Mouse (Mus musculus) kidney, postnatal 0 days (tissue): ENCODE data around the gene Noxo1. TPM values are rescaled to one million over a fixed set of nuclear protein-coding genes. Genes with fewer than 3 reads are reported as not detected.

ENCODE experiments used
- ATAC-seq: fragments of 200-750 bp; cut with Nextera tagmentation; replicated peaks from 2 replicates; pipeline ENCODE4 v1.8.0; 2017; ENCODE audit warnings: low read depth, moderate number of reproducible peaks, moderate TSS enrichment, moderate library complexity; ENCODE audit not compliant: low FRiP score
- DNase-seq: peaks from one replicate; pipeline ENCODE4 v3.0.0-alpha.2; 2016; ENCODE audit warnings: low spot score
- H3K27ac ChIP-seq: fragments of 300-500 bp; sonication (generic); 2 replicates; pipeline ENCODE4 v1.5.1; 2014; ENCODE audit warnings: mild to moderate bottlenecking
- H3K27me3 ChIP-seq: fragments of 300-500 bp; sonication (generic); 2 replicates; pipeline ENCODE4 v1.6.1; 2014; ENCODE audit warnings: low read length, mixed read lengths; ENCODE audit not compliant: insufficient read depth
- H3K36me3 ChIP-seq: fragments of 300-500 bp; sonication (generic); 2 replicates; pipeline ENCODE4 v1.6.1; 2014; ENCODE audit warnings: low read length, mixed read lengths; ENCODE audit not compliant: insufficient read depth
- H3K4me1 ChIP-seq: fragments of 300-500 bp; sonication (generic); replicated peaks from 2 replicates; pipeline ENCODE4 v1.6.1; 2014; ENCODE audit warnings: antibody characterized with exemption, low read length, mixed read lengths; ENCODE audit not compliant: insufficient read depth
- H3K4me2 ChIP-seq: fragments of 300-500 bp; sonication (generic); 2 replicates; pipeline ENCODE4 v1.6.1; 2014; ENCODE audit warnings: mild to moderate bottlenecking, low read length, moderate library complexity, mixed read lengths
- H3K4me3 ChIP-seq: fragments of 300-500 bp; sonication (generic); replicated peaks from 2 replicates; pipeline ENCODE4 v1.5.1; 2014; ENCODE audit warnings: low read depth, low read length
- H3K9ac ChIP-seq: fragments of 300-500 bp; sonication (generic); 2 replicates; pipeline ENCODE4 v1.6.1; 2014; ENCODE audit warnings: low read depth, low read length
- H3K9me3 ChIP-seq: fragments of 300-500 bp; sonication (generic); replicated peaks from 2 replicates; pipeline ENCODE4 v1.6.1; 2016; ENCODE audit warnings: low read length, inconsistent platforms, mixed read lengths
- CTCF ChIP-seq: IDR thresholded peaks from 2 replicates; pipeline ENCODE4 v1.5.1; 2016; ENCODE audit warnings: antibody characterized with exemption, low read depth, mild to moderate bottlenecking, moderate library complexity
- WGBS: fragments of 180-500 bp; shearing (Covaris S2); extraction: QIAGEN DNeasy Blood & Tissue Kit; methylation state at CpG from one replicate; pipeline ENCODE4 v1.1.7; 2014; 5-methylcytosine and 5-hydroxymethylcytosine counted together
- polyA plus RNA-seq: library from polyadenylated mRNA; unstranded; fragments of >200 nt; fragmentation: Nextera tagmentation; extraction: Ambion mirVana; gene quantifications from 2 replicates; pipeline ENCODE4 v1.2.1, GENCODE M21; 2015

The Noxo1 gene
- polyA plus RNA-seq, 1 experiment from 2014 or later, result 2.6 TPM

DNA sequence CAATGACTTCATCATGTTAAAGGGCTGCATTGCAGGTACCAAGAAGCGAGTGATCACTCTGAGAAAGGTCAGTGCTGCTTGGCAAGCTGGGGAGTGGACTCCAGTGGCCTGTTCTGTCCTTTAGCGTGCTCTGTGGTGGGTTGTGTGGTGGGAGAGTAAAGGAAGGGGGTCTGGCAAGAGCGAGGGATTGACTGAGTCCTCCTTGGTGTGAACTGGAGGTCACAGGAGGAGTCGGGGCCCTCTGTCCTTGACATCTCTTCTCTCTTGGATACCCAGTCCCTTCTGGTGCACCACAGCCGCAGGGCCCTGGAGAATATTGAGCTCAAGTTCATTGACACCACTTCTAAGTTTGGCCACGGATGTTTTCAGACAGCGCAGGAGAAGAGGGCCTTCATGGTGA lies 39.4 kb downstream of the Noxo1 start:
- DNase-seq (no peak), ATAC-seq (no peak)
- Histone ChIP-seq H3K9ac (no peak overlapping the region), H3K27ac (no peak overlapping the region; the same call in 1 of the 2 replicates), H3K36me3 (no peaks in the 10 kb centered on the region), H3K4me3 (no peak overlapping the region), H3K9me3 (no peaks in the 10 kb centered on the region), H3K4me1 (peaks cover 13% of the 10 kb centered on the region), H3K27me3 (no peaks in the 10 kb centered on the region), H3K4me2 (no peak overlapping the region)
- TF ChIP-seq CTCF, result no peak
- WGBS, result 92% methylated on average over 7 of the region's 7 CpGs

DNA sequence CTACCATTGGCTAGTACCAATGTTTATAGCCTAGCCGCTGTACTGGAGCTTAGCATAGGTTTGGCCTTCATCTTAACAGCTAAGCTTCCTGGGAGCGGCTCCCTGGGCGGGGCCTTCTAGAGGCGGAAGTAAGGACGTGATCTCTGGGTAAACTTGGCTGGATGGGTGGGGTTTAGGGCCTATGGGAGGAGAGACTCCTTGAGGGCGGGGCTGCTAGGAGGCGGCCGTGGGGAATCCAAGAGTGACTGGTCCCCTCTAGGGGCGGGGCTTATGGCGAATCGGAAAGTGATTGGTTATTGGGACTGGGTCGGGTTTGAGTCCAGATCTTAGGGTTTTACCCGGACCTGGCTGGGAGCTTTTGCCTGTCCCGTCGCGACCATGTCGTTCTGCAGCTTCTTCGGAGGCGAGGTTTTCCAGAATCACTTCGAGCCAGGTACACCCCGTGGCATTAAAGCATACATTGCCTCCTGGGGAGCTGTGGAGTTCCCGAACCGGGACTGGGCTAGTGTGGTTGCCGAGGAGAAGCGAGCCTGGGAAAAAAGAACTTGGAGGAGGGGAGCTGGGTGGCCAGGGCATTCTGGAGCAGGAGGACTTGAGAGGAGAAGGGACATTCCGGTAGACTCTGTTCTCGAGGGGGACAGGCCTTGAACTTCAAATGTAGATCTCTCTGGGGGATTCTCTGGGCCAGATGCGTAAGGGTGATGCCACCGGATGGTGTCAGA lies 40.5 kb downstream of the Noxo1 start, which contains the start of gene Msrb1:
Gene Msrb1 (plus strand): TSS at position 313 of the 722 bp plus-strand sequence.
- no peak for TF ChIP-seq CTCF
- peak; percentile 95 for ATAC-seq

DNA sequence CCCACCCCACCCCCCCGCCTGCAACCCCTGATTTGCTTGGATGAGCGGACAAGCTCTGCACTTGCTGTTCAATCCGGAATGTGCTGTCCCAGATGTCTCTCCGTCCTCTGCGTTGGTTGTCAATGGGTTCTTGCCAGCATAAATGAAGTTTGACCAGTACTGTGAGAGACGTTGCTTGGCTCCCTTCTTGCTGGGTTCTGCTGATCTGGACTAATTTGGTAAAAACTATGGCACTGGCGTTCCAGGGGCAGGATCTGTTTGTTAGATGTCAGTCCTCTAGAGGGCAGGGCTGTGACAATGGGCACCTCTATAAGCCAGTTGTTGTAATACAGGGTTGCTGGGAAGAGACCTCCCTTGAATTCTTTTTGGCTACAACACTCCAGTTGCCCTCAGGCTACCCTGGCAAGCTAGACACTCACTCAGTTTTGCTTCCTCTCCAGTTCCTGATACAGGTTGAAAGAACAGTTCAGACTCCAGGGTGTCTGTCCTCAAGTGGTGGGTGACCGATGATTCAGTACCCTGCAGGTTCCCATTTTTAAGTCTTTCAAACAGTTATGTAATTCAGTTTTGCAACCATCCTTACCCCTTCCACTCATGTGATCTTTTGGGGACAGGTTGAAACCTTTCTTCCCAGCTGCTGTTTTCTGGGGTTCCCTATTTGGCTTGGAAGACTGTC lies 41.2 kb downstream of the Noxo1 start:
- no peak for ATAC-seq
- Histone ChIP-seq H3K27ac (peak overlapping the region; percentile 72; the same call in 1 of the 2 replicates), H3K4me1 (peaks cover 13% of the 10 kb centered on the region), H3K36me3 (no peaks in the 10 kb centered on the region), H3K9ac (peak overlapping the region; percentile 70), H3K4me2 (peak overlapping the region; percentile 94), H3K27me3 (no peaks in the 10 kb centered on the region), H3K9me3 (no peaks in the 10 kb centered on the region), H3K4me3 (peak overlapping the region; percentile 66)
- TF ChIP-seq CTCF, result peak; percentile 32; the same call in 1 of the 2 replicates
- 22% methylated on average over 8 of the region's 8 CpGs for WGBS
- DNase-seq, result no peak

More for the DNA sequence above, 40.5 kb downstream of the Noxo1 start, which contains the start of gene Msrb1:
- H3K4me1 ChIP-seq, result peaks cover 13% of the 10 kb centered on the region
- no peaks in the 10 kb centered on the region for H3K36me3 ChIP-seq
- no peaks in the 10 kb centered on the region for H3K27me3 ChIP-seq
- no peaks in the 10 kb centered on the region for H3K9me3 ChIP-seq
- WGBS, result under 1% methylated on average over 29 of the region's 29 CpGs
- H3K4me2 ChIP-seq, result peak within 1 kb of the TSS; percentile 94
- peak within 1 kb of the TSS; percentile 78 for H3K27ac ChIP-seq
- H3K9ac ChIP-seq, result peak within 1 kb of the TSS; percentile 70
- peak within 1 kb of the TSS; percentile 66 for H3K4me3 ChIP-seq
- DNase-seq, result peak; percentile 100

DNA sequence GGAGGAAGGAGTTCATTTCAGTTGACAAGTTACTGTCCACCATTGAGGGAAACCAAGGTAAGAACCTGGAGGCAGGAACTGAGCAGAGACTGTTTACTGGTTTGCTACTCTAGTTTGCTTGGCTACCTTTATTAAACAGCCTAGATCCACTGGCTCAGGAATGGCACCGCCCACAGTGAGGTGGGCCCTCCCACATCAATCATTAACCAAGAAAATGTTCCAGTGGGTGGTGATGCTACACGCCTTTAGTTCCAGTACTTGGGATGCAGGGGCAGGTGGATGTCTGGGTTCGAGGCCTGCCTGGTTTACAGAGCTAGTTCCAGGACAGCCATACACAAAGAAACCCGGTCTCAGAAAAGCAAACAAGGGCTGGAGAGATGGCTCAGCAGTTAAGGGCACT lies 42.2 kb downstream of the Noxo1 start:
- DNase-seq, result no peak
- Histone ChIP-seq H3K9me3 (no peaks in the 10 kb centered on the region), H3K4me3 (no peak overlapping the region), H3K36me3 (no peaks in the 10 kb centered on the region), H3K4me1 (peaks cover 13% of the 10 kb centered on the region), H3K4me2 (no peak overlapping the region), H3K27ac (no peak overlapping the region), H3K27me3 (no peaks in the 10 kb centered on the region), H3K9ac (no peak overlapping the region)
- 74% methylated on average over 4 of the region's 4 CpGs for WGBS
- ATAC-seq, result no peak
- TF ChIP-seq CTCF, result no peak

DNA sequence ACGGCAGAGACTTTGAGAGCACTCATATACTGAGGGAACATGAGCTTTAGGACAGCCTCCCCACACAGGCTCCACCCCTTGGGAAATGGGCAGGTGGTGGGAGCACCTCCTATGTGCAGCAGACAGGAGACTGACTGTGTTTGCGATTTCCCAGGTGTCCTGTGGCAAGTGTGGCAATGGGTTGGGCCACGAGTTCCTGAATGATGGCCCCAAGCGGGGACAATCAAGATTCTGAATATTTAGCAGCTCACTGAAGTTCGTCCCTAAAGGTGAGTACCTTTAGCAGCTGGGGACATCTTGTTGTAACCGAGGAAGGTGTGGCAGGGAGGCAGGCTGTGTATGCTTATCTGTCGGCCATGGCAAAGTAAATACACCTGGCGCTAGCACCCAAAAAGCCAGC lies 43.9 kb downstream of the Noxo1 start:
- H3K4me3 ChIP-seq, result no peak overlapping the region
- TF ChIP-seq CTCF, result no peak
- no peaks in the 10 kb centered on the region for H3K36me3 ChIP-seq
- 87% methylated on average over 8 of the region's 8 CpGs for WGBS
- DNase-seq (no peak), ATAC-seq (no peak)
- no peaks in the 10 kb centered on the region for H3K27me3 ChIP-seq
- H3K27ac ChIP-seq, result no peak overlapping the region
- no peak overlapping the region for H3K4me2 ChIP-seq
- no peak overlapping the region for H3K9ac ChIP-seq
- peaks cover 13% of the 10 kb centered on the region for H3K4me1 ChIP-seq
- no peaks in the 10 kb centered on the region for H3K9me3 ChIP-seq

DNA sequence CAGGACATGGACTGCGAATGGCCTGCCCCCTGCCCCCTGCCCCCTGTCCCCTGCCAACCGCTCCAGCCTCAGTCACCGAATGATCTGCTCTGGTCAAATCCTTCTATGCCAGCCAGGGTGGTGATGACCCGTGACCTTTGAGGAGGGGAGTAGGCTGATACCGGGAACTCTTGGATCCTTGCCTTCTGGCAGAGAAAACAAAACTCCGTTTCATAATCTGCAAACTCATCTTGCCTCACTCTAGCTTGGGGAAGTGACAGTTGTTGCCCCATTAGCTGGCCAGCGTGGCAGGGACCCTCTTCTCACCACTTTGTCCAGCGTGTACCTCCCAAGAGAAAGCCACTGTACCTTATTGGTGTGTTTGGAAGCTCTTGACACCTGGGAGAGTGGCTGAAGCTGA lies 46.3 kb downstream of the Noxo1 start:
- Histone ChIP-seq H3K4me3 (no peak overlapping the region), H3K27me3 (no peaks in the 10 kb centered on the region), H3K9ac (no peak overlapping the region), H3K4me1 (peaks cover 1% of the 10 kb centered on the region; the same call in 1 of the 2 replicates), H3K9me3 (no peaks in the 10 kb centered on the region), H3K4me2 (no peak overlapping the region), H3K36me3 (no peaks in the 10 kb centered on the region), H3K27ac (no peak overlapping the region)
- no peak for ATAC-seq
- TF ChIP-seq CTCF, result no peak
- DNase-seq, result no peak
- 76% methylated on average over 8 of the region's 8 CpGs for WGBS
